Mouse (Mus musculus) heart, embryonic 16.5 days (tissue): Measurements from ENCODE around the gene Frmd5. TPM values are rescaled to one million over a fixed set of nuclear protein-coding genes. Genes with fewer than 3 reads are reported as not detected.

Experiments used
- ATAC-seq: fragments of 200-750 bp; cut with Nextera tagmentation; replicated peaks from 2 replicates; pipeline ENCODE4 v1.8.0; 2017; ENCODE audit warnings: moderate number of reproducible peaks; ENCODE audit not compliant: insufficient read depth, low FRiP score; ENCODE audit errors: extremely low read depth
- H3K27ac ChIP-seq: fragments of 300-500 bp; sonication (generic); 2 replicates; pipeline ENCODE4 v1.5.1; 2014; ENCODE audit warnings: mild to moderate bottlenecking, low read length, control low read depth, moderate library complexity
- H3K27me3 ChIP-seq: fragments of 300-500 bp; sonication (generic); 2 replicates; pipeline ENCODE4 v1.6.1; 2014; ENCODE audit warnings: low read length, mixed read lengths; ENCODE audit not compliant: control insufficient read depth, insufficient read depth
- H3K36me3 ChIP-seq: fragments of 300-500 bp; sonication (generic); 2 replicates; pipeline ENCODE4 v1.6.1; 2014; ENCODE audit not compliant: control insufficient read depth, insufficient read depth
- H3K4me1 ChIP-seq: fragments of 300-500 bp; sonication (generic); 2 replicates; pipeline ENCODE4 v1.6.1; 2014; ENCODE audit warnings: low read length, mixed read lengths; ENCODE audit not compliant: control insufficient read depth, insufficient read depth
- H3K4me2 ChIP-seq: fragments of 300-500 bp; sonication (generic); 2 replicates; pipeline ENCODE4 v1.6.1; 2014; ENCODE audit warnings: low read depth, mild to moderate bottlenecking, control low read depth, low read length
- H3K4me3 ChIP-seq: fragments of 300-500 bp; sonication (generic); 2 replicates; pipeline ENCODE4 v1.5.1; 2014; ENCODE audit warnings: mild to moderate bottlenecking, control low read depth, low read length
- H3K9ac ChIP-seq: fragments of 300-500 bp; sonication (generic); 2 replicates; pipeline ENCODE4 v1.6.1; 2014; ENCODE audit warnings: low read length, control low read depth
- H3K9me3 ChIP-seq: fragments of 300-500 bp; sonication (generic); replicated peaks from 2 replicates; pipeline ENCODE4 v1.6.1; 2016; ENCODE audit warnings: low read length; ENCODE audit not compliant: control insufficient read depth
- WGBS: fragments of 180-500 bp; shearing (Covaris S2); extraction: QIAGEN DNeasy Blood & Tissue Kit; methylation state at CpG from one replicate; pipeline ENCODE4 v1.1.7; 2014; 5-methylcytosine and 5-hydroxymethylcytosine counted together
- polyA plus RNA-seq: library from polyadenylated mRNA; unstranded; fragments of >200 nt; fragmentation: Nextera tagmentation; extraction: Ambion mirVana; gene quantifications from 2 replicates; pipeline ENCODE4 v1.2.1, GENCODE M21; 2015

Gene Frmd5
- polyA plus RNA-seq, 1 experiment from 2014 or later: 68.3 TPM

DNA sequence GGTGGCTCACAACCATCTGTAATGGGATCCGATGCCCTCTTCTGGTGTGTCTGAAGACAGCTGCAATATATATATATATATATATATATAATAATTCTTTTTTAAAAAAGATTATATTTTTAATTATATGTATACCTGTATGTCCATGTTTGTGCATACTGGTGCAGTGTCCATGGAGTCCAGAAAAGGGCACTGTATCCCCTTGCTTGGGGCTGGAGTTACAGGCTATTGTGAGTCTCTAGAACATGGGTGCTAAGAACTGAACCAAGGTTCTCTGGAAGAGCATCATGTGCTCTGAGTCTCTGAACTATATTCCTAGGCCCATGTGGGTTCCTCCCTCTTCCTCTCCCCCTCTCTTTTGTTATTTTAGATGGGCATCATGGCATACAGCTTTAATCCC, 50.6 kb downstream of the Frmd5 start:
- ATAC-seq: no peak
- Histone ChIP-seq H3K9ac (no peak overlapping the region), H3K9me3 (no peaks in the 10 kb centered on the region), H3K4me1 (no peaks in the 10 kb centered on the region), H3K27me3 (no peaks in the 10 kb centered on the region), H3K4me2 (no peak overlapping the region), H3K36me3 (no peaks in the 10 kb centered on the region), H3K4me3 (no peak overlapping the region), H3K27ac (no peak overlapping the region)
- WGBS: 100% methylated on average over 1 of the region's 1 CpGs

- Histone ChIP-seq H3K27me3 (no peaks in the 10 kb centered on the region), H3K36me3 (no peaks in the 10 kb centered on the region), H3K9ac (no peak overlapping the region), H3K4me1 (no peaks in the 10 kb centered on the region), H3K4me3 (no peak overlapping the region), H3K27ac (no peak overlapping the region), H3K4me2 (no peak overlapping the region), H3K9me3 (no peaks in the 10 kb centered on the region)
- ATAC-seq: no peak
- 64% methylated on average over 6 of the region's 6 CpGs for WGBS
These were observed 51.8 kb downstream of the Frmd5 start for GRCm38 (mm10) chr2:121755056-121755455.

DNA sequence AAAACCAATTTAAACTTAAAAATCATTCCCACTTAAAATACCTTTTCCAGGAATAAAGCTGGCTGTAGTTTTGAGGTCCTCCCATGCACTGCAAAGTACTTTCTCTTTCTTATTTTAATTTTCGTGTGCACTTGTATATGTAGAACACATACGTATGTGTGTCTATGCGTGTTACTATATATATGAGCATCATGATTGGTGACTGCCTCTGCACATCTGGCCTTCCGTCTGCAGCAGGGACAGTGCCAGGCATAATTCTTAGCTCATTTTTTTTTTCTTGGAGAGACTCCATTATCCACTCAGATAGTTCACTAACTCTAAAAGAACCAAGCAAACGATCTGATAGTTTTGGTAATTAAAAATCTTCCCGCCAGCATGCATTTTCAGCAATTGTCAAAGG, 56.8 kb downstream of the Frmd5 start:
- Histone ChIP-seq H3K9me3 (no peaks in the 10 kb centered on the region), H3K27me3 (no peaks in the 10 kb centered on the region), H3K9ac (no peak overlapping the region), H3K4me3 (no peak overlapping the region), H3K4me2 (no peak overlapping the region), H3K4me1 (no peaks in the 10 kb centered on the region), H3K36me3 (no peaks in the 10 kb centered on the region), H3K27ac (no peak overlapping the region)
- no peak for ATAC-seq
- 73% methylated on average over 6 of the region's 6 CpGs for WGBS

- 83% methylated on average over 2 of the region's 2 CpGs for WGBS
- H3K27ac ChIP-seq: no peak overlapping the region
- H3K27me3 ChIP-seq: no peaks in the 10 kb centered on the region
- no peak overlapping the region for H3K9ac ChIP-seq
- no peaks in the 10 kb centered on the region for H3K36me3 ChIP-seq
- 0 out of 2 replicates have a peak, but pooled peaks cover 3% of the 10 kb centered on the region for H3K9me3 ChIP-seq
- ATAC-seq: no peak
- no peak overlapping the region for H3K4me2 ChIP-seq
- H3K4me3 ChIP-seq: no peak overlapping the region
- no peaks in the 10 kb centered on the region for H3K4me1 ChIP-seq
These were observed 65.7 kb downstream of the Frmd5 start for GRCm38 (mm10) chr2:121741151-121741550.

DNA sequence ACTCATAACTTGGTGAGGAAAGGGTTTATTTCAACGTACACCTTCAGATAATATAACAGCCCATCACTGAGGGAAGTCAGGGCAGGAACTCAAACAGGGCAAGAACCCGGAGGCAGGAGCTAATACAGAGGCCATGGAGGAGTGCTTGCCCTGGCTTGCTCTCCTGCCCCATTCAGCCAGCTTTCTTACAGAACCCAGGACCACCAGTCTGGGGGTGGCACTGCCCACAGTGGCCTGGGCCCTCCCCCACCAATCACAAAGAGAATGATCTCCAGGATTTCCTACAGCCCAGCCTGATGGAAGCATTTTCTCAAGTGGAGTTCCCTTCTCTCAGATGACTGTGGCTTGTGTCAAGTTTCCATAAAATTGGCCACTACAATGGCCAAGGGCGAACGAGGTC, 67.5 kb downstream of the Frmd5 start:
- ATAC-seq: no peak
- H3K9me3 ChIP-seq: 0 out of 2 replicates have a peak, but pooled peaks cover 3% of the 10 kb centered on the region

DNA sequence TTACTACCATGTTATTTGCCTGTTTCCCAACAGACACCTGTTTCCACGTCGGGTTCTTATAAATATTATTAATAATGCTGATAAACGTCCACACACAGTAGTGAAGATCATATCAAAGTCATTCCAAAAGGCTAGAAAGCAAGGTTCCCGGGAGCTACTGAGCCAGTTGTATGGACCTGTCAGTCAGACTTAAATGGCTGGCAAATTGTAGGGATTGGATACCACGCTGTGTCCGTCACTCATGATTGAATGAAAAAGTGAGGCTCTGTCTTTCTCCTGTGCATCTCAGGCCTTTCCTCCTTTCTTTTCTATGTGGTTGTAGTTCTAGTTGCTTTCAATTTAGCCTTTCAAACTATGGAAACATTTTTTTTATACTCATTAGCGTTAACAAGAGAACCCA, 73.5 kb downstream of the Frmd5 start:
- H3K27ac ChIP-seq: no peak overlapping the region
- no peak overlapping the region for H3K4me3 ChIP-seq
- H3K4me2 ChIP-seq: no peak overlapping the region
- H3K4me1 ChIP-seq: no peaks in the 10 kb centered on the region
- 84% methylated on average over 7 of the region's 7 CpGs for WGBS
- no peak overlapping the region for H3K9ac ChIP-seq
- H3K9me3 ChIP-seq: 0 out of 2 replicates have a peak, but pooled peaks cover 3% of the 10 kb centered on the region
- no peaks in the 10 kb centered on the region for H3K36me3 ChIP-seq
- no peak for ATAC-seq
- no peaks in the 10 kb centered on the region for H3K27me3 ChIP-seq

More for the DNA sequence above, 67.5 kb downstream of the Frmd5 start:
- 88% methylated on average over 4 of the region's 4 CpGs for WGBS
- Histone ChIP-seq H3K36me3 (no peaks in the 10 kb centered on the region), H3K27ac (no peak overlapping the region), H3K9ac (no peak overlapping the region), H3K4me3 (no peak overlapping the region), H3K27me3 (no peaks in the 10 kb centered on the region), H3K4me1 (no peaks in the 10 kb centered on the region), H3K4me2 (no peak overlapping the region)

DNA sequence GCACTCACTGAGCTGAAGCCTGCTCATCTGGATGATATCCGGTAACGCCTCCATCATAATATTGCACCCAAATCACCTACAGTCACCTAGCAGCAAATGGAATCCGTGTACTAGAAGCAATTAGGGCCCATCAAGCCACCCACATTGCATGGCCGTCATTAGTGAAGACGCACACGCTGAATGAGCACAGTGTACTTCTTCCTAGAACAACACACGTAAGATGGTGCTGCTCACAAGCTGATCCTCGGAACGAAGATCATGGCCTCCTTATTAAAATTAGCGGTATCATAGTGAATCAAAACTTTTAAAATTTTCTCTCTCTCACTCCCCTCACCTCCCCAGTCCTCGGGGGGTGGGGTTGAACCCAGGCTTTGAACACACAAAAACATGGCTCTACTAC, 76.4 kb downstream of the Frmd5 start:
- Histone ChIP-seq H3K9ac (no peak overlapping the region), H3K4me1 (no peaks in the 10 kb centered on the region), H3K36me3 (no peaks in the 10 kb centered on the region), H3K9me3 (no peaks in the 10 kb centered on the region), H3K4me3 (no peak overlapping the region), H3K4me2 (no peak overlapping the region), H3K27ac (no peak overlapping the region), H3K27me3 (no peaks in the 10 kb centered on the region)
- WGBS: 93% methylated on average over 11 of the region's 11 CpGs
- ATAC-seq: no peak

DNA sequence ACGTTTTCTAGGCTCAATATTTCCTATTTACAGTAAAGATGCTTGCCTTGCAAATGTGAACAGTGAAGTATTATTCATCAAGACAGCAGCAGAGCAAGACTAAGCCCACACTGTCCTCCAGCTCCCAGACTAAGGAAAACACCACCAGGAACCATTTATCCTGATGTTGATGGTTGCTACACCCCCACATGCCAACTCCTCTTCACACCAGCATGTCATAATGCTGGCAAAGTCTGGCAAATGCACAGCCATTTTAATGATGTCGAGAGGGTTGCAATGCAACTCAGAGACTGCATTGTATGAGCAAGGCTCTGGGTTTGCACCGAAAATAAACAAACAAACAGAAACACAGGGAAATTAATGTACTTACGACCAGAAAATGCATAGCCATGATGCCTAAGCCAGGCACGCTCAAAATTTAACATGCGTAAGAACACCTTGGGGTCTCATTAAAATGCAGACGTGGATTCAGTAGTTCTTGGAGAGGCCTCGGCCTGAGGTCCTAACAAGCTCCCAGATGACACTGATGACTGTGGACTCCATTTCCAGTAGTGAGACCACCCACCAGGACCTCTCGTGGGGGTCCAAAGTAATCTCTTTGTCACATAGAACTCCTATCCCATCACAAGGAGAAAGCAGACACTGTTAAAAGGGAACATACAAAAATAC, 77.8 kb downstream of the Frmd5 start:
- Histone ChIP-seq H3K4me2 (no peak overlapping the region), H3K27me3 (no peaks in the 10 kb centered on the region), H3K4me1 (no peaks in the 10 kb centered on the region), H3K9me3 (no peaks in the 10 kb centered on the region), H3K4me3 (no peak overlapping the region), H3K27ac (no peak overlapping the region), H3K9ac (no peak overlapping the region), H3K36me3 (no peaks in the 10 kb centered on the region)
- WGBS: 70% methylated on average over 9 of the region's 9 CpGs
- ATAC-seq: no peak

DNA sequence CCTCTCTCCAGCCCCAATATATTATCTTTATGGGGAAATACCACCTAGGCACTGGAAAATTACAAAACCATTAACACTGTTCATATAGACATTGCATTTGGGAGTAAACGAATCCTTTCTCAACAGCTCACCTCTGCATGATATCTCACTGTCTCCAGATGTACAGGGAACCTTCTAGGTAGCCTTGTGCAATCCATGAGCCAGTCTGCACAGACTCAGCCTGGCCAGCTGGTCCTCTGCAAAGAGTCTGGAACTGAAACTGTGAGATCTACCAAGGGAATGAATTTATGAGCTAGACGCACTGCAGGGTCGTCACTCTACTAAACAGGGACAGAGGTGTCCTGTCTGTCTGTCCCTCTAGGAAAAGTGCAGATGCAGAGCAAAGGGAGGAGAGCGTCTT, 82.0 kb downstream of the Frmd5 start:
- Histone ChIP-seq H3K27me3 (no peaks in the 10 kb centered on the region), H3K36me3 (no peaks in the 10 kb centered on the region), H3K9me3 (no peaks in the 10 kb centered on the region), H3K4me1 (no peaks in the 10 kb centered on the region), H3K27ac (no peak overlapping the region), H3K9ac (no peak overlapping the region), H3K4me3 (no peak overlapping the region), H3K4me2 (no peak overlapping the region)
- WGBS: 78% methylated on average over 4 of the region's 4 CpGs
- no peak for ATAC-seq
